Mouse (Mus musculus): ENCODE results near the gene Map3k12. TPM values are rescaled to one million over a fixed set of nuclear protein-coding genes. Genes with fewer than 3 reads are reported as not detected.

Map3k12 gene
- polyA plus RNA-seq, 1 experiment from 2014 or later = 17.2 TPM

DNA sequence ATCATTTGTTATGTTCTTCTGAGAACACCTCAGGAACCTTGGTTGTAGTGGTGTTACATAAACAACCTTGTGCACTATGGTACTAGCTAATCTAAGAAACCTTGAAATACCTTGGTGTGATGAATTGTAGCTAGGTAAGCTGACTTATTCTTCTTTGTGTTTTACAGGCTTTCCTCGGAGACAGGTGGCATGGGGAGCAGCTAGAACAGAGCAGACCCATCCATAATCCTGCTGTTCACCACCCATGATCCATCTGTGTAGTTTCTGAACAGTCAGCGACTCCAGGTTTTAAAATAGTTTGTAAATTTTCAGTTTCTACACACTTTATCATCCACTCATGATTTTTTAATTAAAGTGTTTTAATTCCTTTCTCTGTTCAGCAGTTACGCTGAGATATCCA lies 18.5 kb downstream of the Map3k12 start:
- Histone ChIP-seq H3K4me3 (ENCODE audit: low read length) (no peak overlapping the region), H3K9me3 (ENCODE audit: low read length) (no peaks in the 10 kb centered on the region), H3K4me2 (replicated peaks; ENCODE audit: low read depth, low read length) (no peak overlapping the region), H3K4me1 (ENCODE audit: insufficient read depth, low read length) (peaks cover 7% of the 10 kb centered on the region), H3K36me3 (ENCODE audit: insufficient read depth, low read length) (peaks cover 79% of the 10 kb centered on the region), H3K27me3 (ENCODE audit: insufficient read depth, low read length) (no peaks in the 10 kb centered on the region), H3K9ac (replicated peaks; ENCODE audit: low read length) (no peak overlapping the region), H3K27ac (ENCODE audit: low read length) (no peak overlapping the region)
- 90% methylated on average over 3 of the region's 3 CpGs for WGBS
- no peak for ATAC-seq (ENCODE audit: low FRiP score, low TSS enrichment)

DNA sequence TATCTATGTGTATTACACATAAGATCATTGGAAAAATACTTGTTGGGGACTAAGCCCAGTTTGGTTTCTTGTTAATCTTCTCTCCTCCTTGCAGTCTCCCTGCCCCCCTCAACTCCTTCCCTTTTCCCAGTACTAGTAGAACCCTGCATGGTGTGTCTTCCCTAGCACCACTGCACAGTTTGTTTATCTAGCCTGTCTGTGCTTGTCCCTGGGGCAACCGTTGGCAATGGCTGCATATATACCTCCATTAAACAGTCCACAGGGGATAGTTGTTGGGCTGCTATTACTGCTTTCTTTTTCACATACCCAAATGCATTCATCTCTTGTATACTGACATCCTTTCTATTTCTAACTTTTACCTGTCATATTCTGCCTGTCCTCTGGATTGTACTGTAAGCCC lies 29.2 kb downstream of the Map3k12 start:
- Histone ChIP-seq H3K9ac (replicated peaks; ENCODE audit: low read length) (no peak overlapping the region), H3K27me3 (ENCODE audit: insufficient read depth, low read length) (no peaks in the 10 kb centered on the region), H3K4me2 (replicated peaks; ENCODE audit: low read depth, low read length) (no peak overlapping the region), H3K36me3 (ENCODE audit: insufficient read depth, low read length) (peaks cover 65% of the 10 kb centered on the region), H3K4me1 (ENCODE audit: insufficient read depth, low read length) (no peaks in the 10 kb centered on the region), H3K4me3 (ENCODE audit: low read length) (no peak overlapping the region), H3K9me3 (ENCODE audit: low read length) (no peaks in the 10 kb centered on the region), H3K27ac (ENCODE audit: low read length) (no peak overlapping the region)
- ATAC-seq (ENCODE audit: low FRiP score, low TSS enrichment) = no peak
- 68% methylated on average over 1 of the region's 1 CpGs for WGBS

DNA sequence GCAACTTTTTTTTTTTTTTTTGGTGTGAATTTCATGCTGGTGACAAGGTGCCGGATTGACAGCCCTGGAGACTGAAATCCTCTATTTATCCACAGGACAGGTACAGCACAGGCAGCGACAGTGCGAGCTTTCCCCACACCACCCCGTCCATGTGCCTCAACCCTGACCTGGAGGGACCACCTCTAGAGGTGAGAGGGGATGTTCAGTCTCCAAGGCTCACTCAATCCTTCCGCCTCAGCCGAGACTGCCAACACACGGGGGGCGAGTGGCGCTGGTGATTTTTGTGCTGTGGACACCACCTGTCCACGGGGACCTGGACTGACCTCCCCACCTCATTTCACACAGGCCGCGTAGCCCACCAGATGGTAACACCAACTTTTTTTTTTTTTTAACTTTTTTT lies 31.0 kb downstream of the Map3k12 start:
- 90% methylated on average over 12 of the region's 12 CpGs for WGBS
- no peaks in the 10 kb centered on the region for H3K27me3 ChIP-seq (ENCODE audit: insufficient read depth, low read length)
- 0 out of 2 replicates have a peak, but pooled peaks have one; percentile 23 for ATAC-seq (ENCODE audit: low FRiP score, low TSS enrichment)
- no peak overlapping the region for H3K4me3 ChIP-seq (ENCODE audit: low read length)
- peaks cover 68% of the 10 kb centered on the region for H3K36me3 ChIP-seq (ENCODE audit: insufficient read depth, low read length)
- H3K9ac ChIP-seq (replicated peaks; ENCODE audit: low read length) = no peak overlapping the region
- H3K4me1 ChIP-seq (ENCODE audit: insufficient read depth, low read length) = no peaks in the 10 kb centered on the region
- H3K27ac ChIP-seq (ENCODE audit: low read length) = no peak overlapping the region
- H3K4me2 ChIP-seq (replicated peaks; ENCODE audit: low read depth, low read length) = no peak overlapping the region
- no peaks in the 10 kb centered on the region for H3K9me3 ChIP-seq (ENCODE audit: low read length)

DNA sequence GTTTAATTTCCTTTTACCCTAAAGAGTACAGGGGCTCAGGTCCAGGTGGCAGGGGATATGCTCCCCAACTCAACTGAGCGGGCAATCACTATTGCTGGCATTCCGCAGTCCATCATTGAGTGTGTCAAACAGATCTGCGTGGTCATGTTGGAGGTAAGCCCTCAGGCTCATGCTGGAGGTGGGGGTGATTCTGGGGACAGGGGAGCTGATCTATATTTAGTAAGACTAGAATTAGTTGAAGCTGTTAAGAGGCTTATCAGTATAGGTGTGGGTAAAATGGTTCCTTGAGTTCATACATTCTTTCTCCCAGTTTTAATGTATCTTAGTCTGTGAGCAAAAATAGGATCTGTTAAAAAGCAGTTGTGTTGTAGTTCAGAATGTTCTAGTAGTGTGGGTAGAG lies 33.7 kb downstream of the Map3k12 start:
- WGBS = 92% methylated on average over 3 of the region's 3 CpGs
- Histone ChIP-seq H3K36me3 (ENCODE audit: insufficient read depth, low read length) (peaks cover 68% of the 10 kb centered on the region), H3K4me1 (ENCODE audit: insufficient read depth, low read length) (no peaks in the 10 kb centered on the region), H3K9ac (replicated peaks; ENCODE audit: low read length) (no peak overlapping the region), H3K27me3 (ENCODE audit: insufficient read depth, low read length) (no peaks in the 10 kb centered on the region), H3K4me2 (replicated peaks; ENCODE audit: low read depth, low read length) (no peak overlapping the region), H3K27ac (ENCODE audit: low read length) (no peak overlapping the region), H3K9me3 (ENCODE audit: low read length) (no peaks in the 10 kb centered on the region), H3K4me3 (ENCODE audit: low read length) (no peak overlapping the region)
- ATAC-seq (ENCODE audit: low FRiP score, low TSS enrichment) = no peak

DNA sequence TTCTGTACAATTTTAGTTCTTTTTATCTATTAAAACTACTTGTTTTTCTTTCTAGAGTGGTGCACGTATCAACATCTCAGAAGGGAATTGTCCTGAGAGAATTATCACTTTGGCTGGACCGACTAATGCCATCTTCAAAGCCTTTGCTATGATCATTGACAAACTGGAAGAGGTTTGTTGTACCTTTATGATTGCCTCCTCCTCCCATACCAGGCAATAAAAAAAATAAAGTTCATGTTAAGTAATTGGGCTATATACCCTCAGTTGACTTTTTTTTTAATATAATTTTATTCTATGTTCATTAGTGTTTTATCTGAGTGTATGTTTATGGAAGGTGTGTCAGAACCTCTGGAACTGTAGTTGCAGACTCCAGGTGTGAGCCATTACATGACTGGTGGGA lies 42.3 kb downstream of the Map3k12 start:
- H3K27ac ChIP-seq (ENCODE audit: low read length) = no peak overlapping the region
- H3K9me3 ChIP-seq (ENCODE audit: low read length) = no peaks in the 10 kb centered on the region
- ATAC-seq (ENCODE audit: low FRiP score, low TSS enrichment) = no peak
- H3K4me1 ChIP-seq (ENCODE audit: insufficient read depth, low read length) = peaks cover 13% of the 10 kb centered on the region
- no peak overlapping the region for H3K9ac ChIP-seq (replicated peaks; ENCODE audit: low read length)
- no peaks in the 10 kb centered on the region for H3K27me3 ChIP-seq (ENCODE audit: insufficient read depth, low read length)
- no peak overlapping the region for H3K4me3 ChIP-seq (ENCODE audit: low read length)
- H3K36me3 ChIP-seq (ENCODE audit: insufficient read depth, low read length) = peaks cover 36% of the 10 kb centered on the region
- WGBS = 91% methylated on average over 2 of the region's 2 CpGs
- H3K4me2 ChIP-seq (replicated peaks; ENCODE audit: low read depth, low read length) = no peak overlapping the region

DNA sequence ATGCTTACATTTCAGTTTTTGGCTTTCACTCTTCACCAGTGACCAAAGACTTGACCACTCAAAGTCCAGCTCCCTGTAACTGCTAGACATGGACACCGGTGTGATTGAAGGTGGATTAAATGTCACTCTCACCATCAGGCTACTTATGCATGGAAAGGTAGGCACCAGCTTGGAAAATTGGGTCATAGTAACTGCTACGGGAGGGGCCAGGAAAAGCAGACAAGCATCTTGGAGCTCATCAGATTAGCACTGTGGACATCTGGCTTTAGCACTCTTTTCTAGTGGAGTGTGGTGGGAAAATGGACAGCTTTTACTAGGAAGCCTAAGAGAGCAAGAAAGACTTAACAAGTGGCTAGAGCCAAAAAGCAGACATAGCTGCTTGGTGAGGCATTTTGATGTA lies 43.6 kb downstream of the Map3k12 start:
- no peak overlapping the region for H3K4me2 ChIP-seq (replicated peaks; ENCODE audit: low read depth, low read length)

DNA sequence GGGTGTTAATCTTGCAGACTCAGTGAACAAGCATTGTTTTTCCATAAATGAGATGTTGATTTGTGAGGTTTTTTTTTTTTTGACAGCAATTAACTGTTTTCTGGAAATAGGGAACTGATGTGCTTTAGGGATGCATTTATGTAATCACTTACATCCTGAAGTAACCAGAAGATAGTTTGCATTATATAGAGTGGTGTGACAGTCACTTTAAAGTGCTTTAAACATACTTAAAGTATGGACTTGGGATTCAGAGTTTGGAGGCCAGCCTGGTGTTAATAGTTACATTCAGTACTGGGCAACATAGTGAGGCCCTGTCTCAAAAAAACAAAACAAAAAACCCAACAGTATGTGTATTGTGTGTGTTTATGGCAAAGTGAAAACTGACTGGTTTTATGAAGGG lies 45.1 kb downstream of the Map3k12 start:
- Histone ChIP-seq H3K27me3 (ENCODE audit: insufficient read depth, low read length) (no peaks in the 10 kb centered on the region), H3K36me3 (ENCODE audit: insufficient read depth, low read length) (peaks cover 23% of the 10 kb centered on the region), H3K9ac (replicated peaks; ENCODE audit: low read length) (0 out of 2 replicates have a peak overlapping the region, but pooled peaks have one; percentile 44), H3K27ac (ENCODE audit: low read length) (no peak overlapping the region), H3K4me1 (ENCODE audit: insufficient read depth, low read length) (peaks cover 13% of the 10 kb centered on the region), H3K4me3 (ENCODE audit: low read length) (peak overlapping the region; percentile 97), H3K9me3 (ENCODE audit: low read length) (peaks cover 5% of the 10 kb centered on the region; the same call in 1 of the 2 replicates), H3K4me2 (replicated peaks; ENCODE audit: low read depth, low read length) (peak overlapping the region; percentile 71)
- ATAC-seq (ENCODE audit: low FRiP score, low TSS enrichment) = no peak

More for the DNA sequence above, 43.6 kb downstream of the Map3k12 start:
- Histone ChIP-seq H3K27me3 (ENCODE audit: insufficient read depth, low read length) (no peaks in the 10 kb centered on the region), H3K27ac (ENCODE audit: low read length) (no peak overlapping the region), H3K4me3 (ENCODE audit: low read length) (no peak overlapping the region), H3K9me3 (ENCODE audit: low read length) (peaks cover 5% of the 10 kb centered on the region; the same call in 1 of the 2 replicates), H3K36me3 (ENCODE audit: insufficient read depth, low read length) (peaks cover 30% of the 10 kb centered on the region), H3K4me1 (ENCODE audit: insufficient read depth, low read length) (peaks cover 13% of the 10 kb centered on the region), H3K9ac (replicated peaks; ENCODE audit: low read length) (no peak overlapping the region)
- no peak for ATAC-seq (ENCODE audit: low FRiP score, low TSS enrichment)
- WGBS = 29% methylated on average over 2 of the region's 2 CpGs

DNA sequence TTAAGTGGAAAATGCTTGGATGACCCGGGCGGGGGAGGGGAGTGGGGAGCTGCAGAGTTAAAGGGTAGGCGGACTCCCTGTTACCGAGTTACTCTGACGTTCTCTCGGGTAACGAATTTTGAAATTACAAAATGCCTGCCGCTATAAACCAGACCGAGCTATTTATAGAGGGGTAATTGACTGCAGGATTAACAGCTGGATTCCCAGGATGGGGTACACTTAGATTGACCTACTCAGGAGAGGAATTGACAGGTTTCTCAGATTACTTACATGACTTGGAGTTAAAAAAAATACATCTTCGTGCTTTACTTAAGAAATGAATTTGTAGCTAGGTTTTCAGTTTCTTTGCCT lies 45.6 kb downstream of the Map3k12 start:
- H3K9ac ChIP-seq (replicated peaks; ENCODE audit: low read length) = peak overlapping the region; percentile 98
- peak overlapping the region; percentile 97 for H3K4me3 ChIP-seq (ENCODE audit: low read length)
- H3K4me1 ChIP-seq (ENCODE audit: insufficient read depth, low read length) = peaks cover 13% of the 10 kb centered on the region
- peak overlapping the region; percentile 99 for H3K27ac ChIP-seq (ENCODE audit: low read length)
- H3K36me3 ChIP-seq (ENCODE audit: insufficient read depth, low read length) = peaks cover 19% of the 10 kb centered on the region
- peaks cover 5% of the 10 kb centered on the region; the same call in 1 of the 2 replicates for H3K9me3 ChIP-seq (ENCODE audit: low read length)
- under 1% methylated on average over 10 of the region's 10 CpGs for WGBS
- H3K4me2 ChIP-seq (replicated peaks; ENCODE audit: low read depth, low read length) = peak overlapping the region; percentile 71
- no peak for ATAC-seq (ENCODE audit: low FRiP score, low TSS enrichment)
- no peaks in the 10 kb centered on the region for H3K27me3 ChIP-seq (ENCODE audit: insufficient read depth, low read length)

DNA sequence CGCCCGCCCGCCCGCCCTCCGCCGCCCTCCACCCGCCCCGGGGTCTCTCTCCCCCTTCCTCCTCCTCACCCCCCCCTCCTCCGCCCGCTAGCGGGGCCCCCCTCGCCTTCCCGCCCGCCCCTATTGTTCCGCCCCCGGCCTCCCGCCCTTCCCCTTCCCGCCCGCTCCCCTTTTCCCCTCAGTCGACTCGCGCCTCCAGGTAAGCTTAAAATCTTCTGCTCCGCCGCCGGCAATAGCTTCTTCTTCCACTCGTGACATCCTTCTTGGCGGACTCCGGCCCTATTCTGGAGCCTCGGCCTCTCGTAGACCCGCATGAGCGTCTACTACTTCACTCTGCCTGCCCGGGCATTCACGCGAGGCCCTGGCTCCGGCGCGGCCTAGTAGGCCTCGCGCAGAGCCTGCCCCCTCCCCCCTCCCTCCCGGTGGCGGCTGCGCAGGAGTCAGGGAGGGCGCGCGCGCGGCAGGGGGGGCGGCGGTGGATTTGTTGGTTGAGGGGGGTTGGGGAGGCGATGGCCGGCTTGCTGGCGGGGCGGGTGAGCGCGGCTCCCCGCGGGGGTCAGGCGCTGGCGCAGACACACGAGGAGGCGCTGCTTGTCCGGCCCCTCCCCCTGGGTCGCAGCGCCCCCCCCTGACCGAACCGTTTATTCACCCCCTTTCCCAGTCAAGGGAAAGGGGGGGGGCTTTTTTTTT lies 46.1 kb downstream of the Map3k12 start:
- Histone ChIP-seq H3K4me3 (ENCODE audit: low read length) (peak overlapping the region; percentile 97), H3K9me3 (ENCODE audit: low read length) (peaks cover 5% of the 10 kb centered on the region; the same call in 1 of the 2 replicates), H3K27me3 (ENCODE audit: insufficient read depth, low read length) (no peaks in the 10 kb centered on the region), H3K36me3 (ENCODE audit: insufficient read depth, low read length) (peaks cover 14% of the 10 kb centered on the region), H3K27ac (ENCODE audit: low read length) (peak overlapping the region; percentile 99), H3K4me2 (replicated peaks; ENCODE audit: low read depth, low read length) (peak overlapping the region; percentile 71), H3K9ac (replicated peaks; ENCODE audit: low read length) (peak overlapping the region; percentile 98), H3K4me1 (ENCODE audit: insufficient read depth, low read length) (peaks cover 13% of the 10 kb centered on the region)
- WGBS = 1% methylated on average over 36 of the region's 67 CpGs
- ATAC-seq (ENCODE audit: low FRiP score, low TSS enrichment) = peak; percentile 69

DNA sequence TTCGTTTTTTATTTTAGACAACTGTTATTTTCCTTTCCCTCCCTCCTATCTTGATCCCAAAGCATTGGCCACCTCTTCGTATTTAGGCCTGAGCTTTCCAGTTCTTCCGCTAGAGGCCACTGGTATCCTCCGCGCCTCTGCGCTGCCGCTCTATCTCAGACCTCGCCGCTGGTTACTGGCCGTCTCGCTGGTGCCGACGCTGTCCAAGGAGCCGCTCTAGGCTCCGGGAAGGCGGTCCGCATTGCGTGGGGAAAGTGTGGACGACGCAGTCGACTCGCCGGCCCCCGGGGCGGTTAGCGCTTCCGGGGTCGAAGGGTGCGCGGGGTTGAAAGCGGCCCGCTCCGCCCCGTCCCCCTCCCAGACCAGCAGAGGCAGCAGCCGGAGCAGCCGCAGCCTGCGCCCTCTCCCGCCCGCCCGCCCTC lies 46.7 kb downstream of the Map3k12 start, which contains the start of gene Pcbp2:
Pcbp2 (plus strand) TSS at position 357 of the 422 bp plus-strand sequence.
- ATAC-seq (ENCODE audit: low FRiP score, low TSS enrichment) = peak; percentile 99
- 0% methylated on average over 36 of the region's 40 CpGs for WGBS

More for the DNA sequence above, 46.7 kb downstream of the Map3k12 start, which contains the start of gene Pcbp2:
- H3K4me1 ChIP-seq (ENCODE audit: insufficient read depth, low read length) = peaks cover 13% of the 10 kb centered on the region
- H3K27me3 ChIP-seq (ENCODE audit: insufficient read depth, low read length) = no peaks in the 10 kb centered on the region
- peak within 1 kb of the TSS; percentile 97 for H3K4me3 ChIP-seq (ENCODE audit: low read length)
- H3K4me2 ChIP-seq (replicated peaks; ENCODE audit: low read depth, low read length) = peak within 1 kb of the TSS; percentile 71
- H3K9me3 ChIP-seq (ENCODE audit: low read length) = peaks cover 5% of the 10 kb centered on the region; the same call in 1 of the 2 replicates
- H3K36me3 ChIP-seq (ENCODE audit: insufficient read depth, low read length) = peaks cover 8% of the 10 kb centered on the region
- H3K9ac ChIP-seq (replicated peaks; ENCODE audit: low read length) = peak within 1 kb of the TSS; percentile 98
- H3K27ac ChIP-seq (ENCODE audit: low read length) = peak within 1 kb of the TSS; percentile 99

All from kidney, embryonic 16.5 days (tissue).